ENCODE assay signal across 28 mouse cellular contexts in genomic region chr15:38577691-38578090, GRCm38 (mm10).
"Had no signal": no experiment of that assay in that cellular context is flagged by ENCODE, and none has a peak within 500 bp of the region (broad histone marks: within the 10 kb centered on the region; RNA-seq: fewer than 3 reads in every experiment).

No protein-coding gene starts in this region.

- H3K4me2 ChIP-seq: embryonic facial prominence, embryonic 12.5 days; embryonic facial prominence, embryonic 13.5 days; embryonic facial prominence, embryonic 15.5 days; forebrain, embryonic 12.5 days; forebrain, embryonic 13.5 days; forebrain, embryonic 15.5 days had no signal

- ATAC-seq: forebrain, embryonic 13.5 days; forebrain, embryonic 14.5 days; forebrain, embryonic 15.5 days; forebrain, embryonic 16.5 days; forebrain, postnatal 0 days had no signal

- H3K27me3 ChIP-seq: embryonic facial prominence, embryonic 12.5 days; embryonic facial prominence, embryonic 13.5 days; embryonic facial prominence, embryonic 15.5 days; forebrain, embryonic 12.5 days; forebrain, embryonic 13.5 days; forebrain, embryonic 15.5 days had no signal

- H3K4me3 ChIP-seq: embryonic facial prominence, embryonic 10.5 days; embryonic facial prominence, embryonic 12.5 days; embryonic facial prominence, embryonic 13.5 days; embryonic facial prominence, embryonic 15.5 days; erythroblast, embryonic 14.5 days; forebrain, embryonic 10.5 days; forebrain, embryonic 12.5 days; forebrain, embryonic 13.5 days; forebrain, embryonic 15.5 days; gastrocnemius, adult 2 months; heart, adult 2 months had no signal

- DNase-seq: cerebellum, adult 2 months; cerebellum, adult 8-10 months; cerebellum, adult 9-10 months; cerebellum, adult 9-11 months; cerebellum, postnatal 10 days; cerebellum, postnatal 14 days; cerebellum, postnatal 25 days; cerebellum, postnatal 36 days; embryo, embryonic 11 days; forebrain, postnatal 0 days; gastrocnemius, adult 2 months; gastrocnemius, postnatal 10 days; gastrocnemius, postnatal 14 days; gastrocnemius, postnatal 25 days; gastrocnemius, postnatal 36 days; heart, adult 18-20 months; heart, adult 2 months had no signal

- H3K36me3 ChIP-seq: embryonic facial prominence, embryonic 10.5 days; embryonic facial prominence, embryonic 12.5 days; embryonic facial prominence, embryonic 13.5 days; embryonic facial prominence, embryonic 15.5 days; forebrain, embryonic 10.5 days; forebrain, embryonic 12.5 days; forebrain, embryonic 15.5 days had no signal

- H3K9me3 ChIP-seq: embryonic facial prominence, embryonic 10.5 days; embryonic facial prominence, embryonic 12.5 days; embryonic facial prominence, embryonic 13.5 days; embryonic facial prominence, embryonic 15.5 days; forebrain, embryonic 10.5 days; forebrain, embryonic 12.5 days; forebrain, embryonic 13.5 days; forebrain, embryonic 15.5 days had no signal

- H3K4me1 ChIP-seq: embryonic facial prominence, embryonic 10.5 days; embryonic facial prominence, embryonic 12.5 days; embryonic facial prominence, embryonic 13.5 days; embryonic facial prominence, embryonic 15.5 days; forebrain, embryonic 10.5 days; forebrain, embryonic 12.5 days; forebrain, embryonic 13.5 days; forebrain, embryonic 15.5 days had no signal

- H3K27ac ChIP-seq: embryonic facial prominence, embryonic 10.5 days; embryonic facial prominence, embryonic 12.5 days; embryonic facial prominence, embryonic 13.5 days; embryonic facial prominence, embryonic 15.5 days; forebrain, embryonic 10.5 days; forebrain, embryonic 12.5 days; forebrain, embryonic 13.5 days; forebrain, embryonic 15.5 days; gastrocnemius, adult 2 months; heart, adult 2 months had no signal

- H3K9ac ChIP-seq: embryonic facial prominence, embryonic 12.5 days; embryonic facial prominence, embryonic 13.5 days; embryonic facial prominence, embryonic 15.5 days; forebrain, embryonic 12.5 days; forebrain, embryonic 13.5 days; forebrain, embryonic 15.5 days; forebrain, postnatal 0 days had no signal
